Mouse (Mus musculus) heart, embryonic 11.5 days (tissue): Measurements from ENCODE around the gene Nav3. TPM values are rescaled to one million over a fixed set of nuclear protein-coding genes. Genes with fewer than 3 reads are reported as not detected.
"Not testable (repeated sequence)": the region's sequence is repeated elsewhere in the genome, so short reads cannot be mapped to it uniquely, and the experiment has no call there.

Experiments
- ATAC-seq: fragments of 200-750 bp; cut with Nextera tagmentation; replicated peaks from 2 replicates; pipeline ENCODE4 v1.8.0; 2017; ENCODE audit warnings: moderate library complexity; ENCODE audit not compliant: insufficient number of reproducible peaks, low FRiP score, low TSS enrichment
- H3K27ac ChIP-seq: fragments of 300-500 bp; sonication (generic); 2 replicates; pipeline ENCODE4 v1.5.1; 2014; ENCODE audit warnings: mild to moderate bottlenecking, low read depth, low read length
- H3K27me3 ChIP-seq: fragments of 300-500 bp; sonication (generic); 2 replicates; pipeline ENCODE4 v1.6.1; 2014; ENCODE audit warnings: mild to moderate bottlenecking, low read length, mixed read lengths; ENCODE audit not compliant: control insufficient read depth, insufficient read depth
- H3K36me3 ChIP-seq: fragments of 300-500 bp; sonication (generic); 2 replicates; pipeline ENCODE4 v1.6.1; 2014; ENCODE audit warnings: mild to moderate bottlenecking, low read length, moderate library complexity, mixed read lengths; ENCODE audit not compliant: control insufficient read depth, insufficient read depth
- H3K4me1 ChIP-seq: fragments of 300-500 bp; sonication (generic); 2 replicates; pipeline ENCODE4 v1.6.1; 2014; ENCODE audit warnings: low read length; ENCODE audit not compliant: control insufficient read depth, insufficient read depth
- H3K4me2 ChIP-seq: fragments of 300-500 bp; sonication (generic); 2 replicates; pipeline ENCODE4 v1.6.1; 2014; ENCODE audit warnings: mild to moderate bottlenecking, moderate library complexity
- H3K4me3 ChIP-seq: fragments of 300-500 bp; sonication (generic); 2 replicates; pipeline ENCODE4 v1.5.1; 2014; ENCODE audit warnings: low read depth, low read length
- H3K9ac ChIP-seq: fragments of 300-500 bp; sonication (generic); 2 replicates; pipeline ENCODE4 v1.6.1; 2014; ENCODE audit warnings: mild to moderate bottlenecking, low read depth, low read length, moderate library complexity
- H3K9me3 ChIP-seq: fragments of 300-500 bp; sonication (generic); replicated peaks from 2 replicates; pipeline ENCODE4 v1.6.1; 2016; ENCODE audit warnings: low read length; ENCODE audit not compliant: control insufficient read depth
- WGBS: fragments of 180-500 bp; shearing (Covaris S2); extraction: QIAGEN DNeasy Blood & Tissue Kit; methylation state at CpG from one replicate; pipeline ENCODE4 v1.1.7; 2014; ENCODE audit not compliant: insufficient replicate concordance; 5-methylcytosine and 5-hydroxymethylcytosine counted together
- polyA plus RNA-seq: library from polyadenylated mRNA; unstranded; fragments of >200 nt; fragmentation: Nextera tagmentation; extraction: Ambion mirVana; gene quantifications from 2 replicates; pipeline ENCODE4 v1.2.1, GENCODE M21; 2014

The Nav3 gene
- polyA plus RNA-seq, 1 experiment from 2014 or later = 1.9 TPM

- 73% methylated on average over 2 of the region's 2 CpGs for WGBS
- no peaks in the 10 kb centered on the region for H3K9me3 ChIP-seq
- no peak overlapping the region for H3K27ac ChIP-seq
- H3K4me2 ChIP-seq = no peak overlapping the region
- no peaks in the 10 kb centered on the region for H3K36me3 ChIP-seq
- H3K27me3 ChIP-seq = no peaks in the 10 kb centered on the region
- no peaks in the 10 kb centered on the region for H3K4me1 ChIP-seq
- H3K9ac ChIP-seq = no peak overlapping the region
- ATAC-seq = no peak
- no peak overlapping the region for H3K4me3 ChIP-seq
These were observed 53.1 kb downstream of the Nav3 start for GRCm38 (mm10) chr10:110402950-110403349.

- Histone ChIP-seq H3K4me1 (no peaks in the 10 kb centered on the region), H3K27ac (no peak overlapping the region), H3K27me3 (no peaks in the 10 kb centered on the region), H3K9ac (no peak overlapping the region), H3K4me2 (no peak overlapping the region), H3K4me3 (no peak overlapping the region), H3K36me3 (no peaks in the 10 kb centered on the region), H3K9me3 (no peaks in the 10 kb centered on the region)
- no peak for ATAC-seq
- 51% methylated on average over 6 of the region's 6 CpGs for WGBS
These were observed 55.4 kb downstream of the Nav3 start for GRCm38 (mm10) chr10:110400642-110401041.

GRCm38 (mm10) chr10:110398643-110399042 lies 57.4 kb downstream of the Nav3 start:
- ATAC-seq = no peak
- H3K9me3 ChIP-seq = no peaks in the 10 kb centered on the region
- H3K4me1 ChIP-seq = no peaks in the 10 kb centered on the region
- H3K36me3 ChIP-seq = no peaks in the 10 kb centered on the region
- H3K4me2 ChIP-seq = no peak overlapping the region
- no peaks in the 10 kb centered on the region for H3K27me3 ChIP-seq
- no peak overlapping the region for H3K9ac ChIP-seq
- H3K4me3 ChIP-seq = no peak overlapping the region
- WGBS = 87% methylated on average over 3 of the region's 3 CpGs
- no peak overlapping the region for H3K27ac ChIP-seq

- Histone ChIP-seq H3K4me1 (no peaks in the 10 kb centered on the region), H3K9me3 (no peaks in the 10 kb centered on the region), H3K27me3 (no peaks in the 10 kb centered on the region), H3K36me3 (no peaks in the 10 kb centered on the region), H3K4me2 (no peak overlapping the region), H3K4me3 (no peak overlapping the region), H3K9ac (no peak overlapping the region), H3K27ac (no peak overlapping the region)
- 87% methylated on average over 6 of the region's 6 CpGs for WGBS
- no peak for ATAC-seq
These were observed 69.4 kb downstream of the Nav3 start for GRCm38 (mm10) chr10:110386476-110387197.

GRCm38 (mm10) chr10:110383506-110384229 lies 72.3 kb downstream of the Nav3 start:
- H3K4me2 ChIP-seq, H3K27me3 ChIP-seq, H3K9ac ChIP-seq, H3K36me3 ChIP-seq, ATAC-seq, H3K4me3 ChIP-seq, H3K27ac ChIP-seq, H3K9me3 ChIP-seq, H3K4me1 ChIP-seq: not testable (repeated sequence)
- 77% methylated on average over 5 of the region's 5 CpGs for WGBS

- WGBS = 87% methylated on average over 2 of the region's 2 CpGs
- H3K4me1 ChIP-seq = no peaks in the 10 kb centered on the region
- H3K4me2 ChIP-seq = no peak overlapping the region
- H3K9ac ChIP-seq = no peak overlapping the region
- no peak overlapping the region for H3K27ac ChIP-seq
- no peaks in the 10 kb centered on the region for H3K27me3 ChIP-seq
- H3K4me3 ChIP-seq = no peak overlapping the region
- H3K36me3 ChIP-seq = no peaks in the 10 kb centered on the region
- no peaks in the 10 kb centered on the region for H3K9me3 ChIP-seq
- no peak for ATAC-seq
These were observed 75.2 kb downstream of the Nav3 start for GRCm38 (mm10) chr10:110380792-110381191.

- H3K36me3 ChIP-seq = no peaks in the 10 kb centered on the region
- no peaks in the 10 kb centered on the region for H3K4me1 ChIP-seq
- no peak overlapping the region for H3K4me3 ChIP-seq
- WGBS = 69% methylated on average over 11 of the region's 11 CpGs
- no peaks in the 10 kb centered on the region for H3K27me3 ChIP-seq
- no peaks in the 10 kb centered on the region for H3K9me3 ChIP-seq
- no peak overlapping the region for H3K9ac ChIP-seq
- H3K4me2 ChIP-seq = no peak overlapping the region
- no peak for ATAC-seq
- H3K27ac ChIP-seq = no peak overlapping the region
These were observed 83.1 kb downstream of the Nav3 start for GRCm38 (mm10) chr10:110372724-110373455.

GRCm38 (mm10) chr10:110352148-110352547 lies 103.9 kb downstream of the Nav3 start:
- H3K4me1 ChIP-seq = no peaks in the 10 kb centered on the region; the same call in 1 of the 2 replicates
- H3K9me3 ChIP-seq = no peaks in the 10 kb centered on the region
- ATAC-seq = no peak
- H3K4me3 ChIP-seq = no peak overlapping the region
- H3K9ac ChIP-seq = no peak overlapping the region
- no peaks in the 10 kb centered on the region for H3K27me3 ChIP-seq
- no peak overlapping the region for H3K27ac ChIP-seq
- no peak overlapping the region; the same call in 1 of the 2 replicates for H3K4me2 ChIP-seq
- 27% methylated on average over 7 of the region's 7 CpGs for WGBS
- H3K36me3 ChIP-seq = no peaks in the 10 kb centered on the region
